Mouse (Mus musculus) forebrain, embryonic 13.5 days (tissue): ENCODE data around the gene Icos. TPM values are rescaled to one million over a fixed set of nuclear protein-coding genes. Genes with fewer than 3 reads are reported as not detected.

Experiments used
- ATAC-seq: fragments of 200-750 bp; cut with Nextera tagmentation; 2 replicates; pipeline ENCODE4 v1.8.0; 2017
- H3K27ac ChIP-seq: fragments of 300-500 bp; sonication (generic); 2 replicates; pipeline ENCODE4 v1.5.1; 2015; ENCODE audit warnings: inconsistent platforms, mild to moderate bottlenecking, moderate library complexity
- H3K27me3 ChIP-seq: fragments of 300-500 bp; sonication (generic); 2 replicates; pipeline ENCODE4 v1.6.1; 2015; ENCODE audit warnings: mild to moderate bottlenecking, inconsistent platforms
- H3K36me3 ChIP-seq: fragments of 300-500 bp; sonication (generic); 2 replicates; pipeline ENCODE4 v1.6.1; 2015; ENCODE audit warnings: mild to moderate bottlenecking, inconsistent platforms; ENCODE audit not compliant: poor library complexity, severe bottlenecking
- H3K4me1 ChIP-seq: fragments of 300-500 bp; sonication (generic); 2 replicates; pipeline ENCODE4 v1.6.1; 2015; ENCODE audit warnings: inconsistent platforms
- H3K4me2 ChIP-seq: fragments of 300-500 bp; sonication (generic); 2 replicates; pipeline ENCODE4 v1.6.1; 2015; ENCODE audit warnings: inconsistent platforms, mild to moderate bottlenecking, moderate library complexity
- H3K4me3 ChIP-seq: fragments of 300-500 bp; sonication (generic); 2 replicates; pipeline ENCODE4 v1.5.1; 2015; ENCODE audit warnings: mild to moderate bottlenecking, inconsistent platforms
- H3K9ac ChIP-seq: fragments of 300-500 bp; sonication (generic); 2 replicates; pipeline ENCODE4 v1.6.1; 2015; ENCODE audit warnings: mild to moderate bottlenecking, inconsistent platforms
- H3K9me3 ChIP-seq: fragments of 300-500 bp; sonication (generic); replicated peaks from 2 replicates; pipeline ENCODE4 v1.6.1; 2016; ENCODE audit warnings: inconsistent platforms
- WGBS: fragments of 180-500 bp; shearing (Covaris S2); methylation state at CpG from one replicate; pipeline ENCODE4 v1.1.7; 2015; 5-methylcytosine and 5-hydroxymethylcytosine counted together
- polyA plus RNA-seq: library from polyadenylated mRNA; unstranded; fragments of >200 nt; fragmentation: Nextera tagmentation; extraction: Ambion mirVana; gene quantifications from 2 replicates; pipeline ENCODE4 v1.2.1, GENCODE M21; 2015

The Icos gene
- polyA plus RNA-seq, 1 experiment from 2014 or later = 0.06 TPM

DNA sequence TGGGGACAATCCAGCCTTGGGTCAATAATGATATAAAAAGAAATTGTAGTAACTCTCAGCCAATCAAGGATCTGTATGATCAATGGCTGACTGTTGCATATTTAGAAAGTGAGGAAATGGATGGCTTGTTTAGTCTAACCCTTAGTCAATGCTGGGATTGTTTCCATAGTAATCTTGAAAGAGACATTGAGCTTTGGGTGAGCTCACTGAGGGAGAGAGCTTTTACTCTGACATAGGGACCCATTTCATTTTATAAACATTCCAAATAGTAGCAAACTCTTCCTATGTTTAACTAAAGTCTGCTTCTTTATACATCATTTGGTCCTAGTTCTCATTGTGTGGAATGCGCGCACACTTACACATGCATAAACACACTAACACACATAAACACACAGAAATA is 28.5 kb downstream of the Icos start:
- Histone ChIP-seq H3K27me3 (no peaks in the 10 kb centered on the region), H3K4me3 (no peak overlapping the region), H3K27ac (no peak overlapping the region), H3K4me1 (no peaks in the 10 kb centered on the region), H3K9me3 (no peaks in the 10 kb centered on the region), H3K9ac (no peak overlapping the region), H3K4me2 (no peak overlapping the region), H3K36me3 (no peaks in the 10 kb centered on the region)
- WGBS = 96% methylated on average over 2 of the region's 2 CpGs
- no peak for ATAC-seq

DNA sequence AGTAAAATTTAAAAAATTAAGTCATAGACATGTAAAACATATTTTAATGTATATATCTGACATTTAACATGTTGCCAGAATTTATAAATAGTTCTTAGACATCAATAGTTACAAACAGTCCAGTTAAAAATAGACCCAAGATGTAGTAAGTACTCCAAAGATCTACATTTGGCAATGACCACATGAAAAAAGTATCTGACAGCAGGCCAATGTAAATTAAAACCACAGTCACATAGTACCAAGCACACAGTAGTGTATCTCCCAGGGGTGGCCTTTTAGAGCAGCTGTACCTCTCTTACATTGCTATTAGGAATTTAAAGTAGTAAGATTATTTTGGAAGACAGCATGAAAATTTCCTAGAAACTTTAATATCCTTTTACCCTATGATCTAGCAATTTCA is 29.8 kb downstream of the Icos start:
- Histone ChIP-seq H3K4me3 (no peak overlapping the region), H3K4me2 (no peak overlapping the region), H3K4me1 (no peaks in the 10 kb centered on the region), H3K9ac (no peak overlapping the region), H3K36me3 (no peaks in the 10 kb centered on the region), H3K9me3 (no peaks in the 10 kb centered on the region), H3K27me3 (no peaks in the 10 kb centered on the region), H3K27ac (no peak overlapping the region)
- ATAC-seq = no peak

DNA sequence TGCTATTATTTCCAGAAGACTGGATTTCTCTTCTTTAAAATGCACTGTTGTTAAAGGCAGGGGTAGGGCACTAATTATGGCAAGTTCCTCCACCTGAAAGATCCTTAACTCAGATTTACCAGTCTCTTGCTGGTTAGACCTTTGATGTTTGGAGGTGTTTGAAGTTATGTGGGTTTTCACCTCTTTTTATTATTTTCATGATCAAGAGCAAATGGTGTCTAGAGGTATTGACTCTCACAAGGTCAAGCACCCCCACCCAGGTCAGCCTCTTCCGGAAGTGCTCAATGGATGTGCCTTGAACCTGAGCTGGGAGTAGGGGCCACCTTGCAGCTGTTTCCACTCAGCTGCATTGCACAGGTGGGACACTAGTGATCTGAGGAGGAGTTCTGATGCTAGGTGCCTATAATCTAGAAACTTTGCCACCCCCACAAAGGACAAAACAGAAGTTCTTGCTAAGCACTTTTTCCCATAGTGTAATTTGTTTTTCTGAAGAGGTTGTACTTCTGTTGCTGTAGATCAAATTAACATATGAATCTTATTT is 38.9 kb downstream of the Icos start:
- Histone ChIP-seq H3K36me3 (no peaks in the 10 kb centered on the region), H3K4me3 (no peak overlapping the region), H3K4me2 (no peak overlapping the region), H3K4me1 (no peaks in the 10 kb centered on the region), H3K27me3 (no peaks in the 10 kb centered on the region), H3K9me3 (no peaks in the 10 kb centered on the region), H3K9ac (no peak overlapping the region), H3K27ac (no peak overlapping the region)
- ATAC-seq = no peak
- WGBS = 91% methylated on average over 1 of the region's 1 CpGs

DNA sequence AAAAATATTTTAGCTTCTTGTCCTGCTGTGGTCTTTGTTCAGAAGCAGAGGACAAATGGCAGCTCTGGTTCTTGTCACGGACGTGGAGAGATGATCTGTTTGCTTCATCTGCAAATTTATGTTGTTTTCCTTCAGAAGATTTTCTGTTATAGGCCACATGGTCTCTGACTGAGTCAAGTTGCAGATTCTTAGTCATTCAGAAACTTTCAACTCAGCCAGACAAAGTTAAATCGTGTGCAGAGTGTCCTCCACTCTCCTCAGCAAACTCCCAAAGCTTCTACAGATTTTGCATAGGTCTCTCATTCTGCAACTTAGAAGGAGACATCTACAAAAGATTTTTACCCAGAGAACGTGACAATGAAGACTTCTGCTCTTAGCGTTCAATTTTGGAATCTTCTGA is 49.0 kb downstream of the Icos start:
- Histone ChIP-seq H3K4me1 (no peaks in the 10 kb centered on the region), H3K4me2 (no peak overlapping the region), H3K27ac (no peak overlapping the region), H3K9me3 (no peaks in the 10 kb centered on the region), H3K4me3 (no peak overlapping the region), H3K9ac (no peak overlapping the region), H3K36me3 (no peaks in the 10 kb centered on the region), H3K27me3 (no peaks in the 10 kb centered on the region)
- WGBS = 83% methylated on average over 5 of the region's 5 CpGs
- ATAC-seq = no peak

DNA sequence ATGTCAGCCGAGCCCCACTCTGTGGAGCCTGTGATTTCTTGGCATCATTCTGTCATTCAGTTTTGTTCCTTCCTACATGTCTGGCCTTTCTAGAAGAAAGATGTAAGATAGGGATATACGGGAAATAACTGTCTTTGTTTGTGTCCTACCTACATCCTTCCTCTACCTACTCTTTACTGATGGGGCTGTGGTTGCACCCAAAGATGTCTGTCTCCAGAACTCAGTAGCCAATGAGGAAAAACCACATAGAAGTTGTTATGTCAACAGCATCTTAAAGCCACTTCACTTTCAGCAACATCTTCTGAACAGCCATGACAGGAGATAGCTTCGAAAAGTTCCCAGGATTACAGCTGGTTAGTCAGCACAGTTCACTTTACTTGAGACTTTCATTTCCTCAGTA is 49.8 kb downstream of the Icos start:
- H3K4me3 ChIP-seq = no peak overlapping the region
- no peaks in the 10 kb centered on the region for H3K9me3 ChIP-seq
- H3K36me3 ChIP-seq = no peaks in the 10 kb centered on the region
- H3K27ac ChIP-seq = no peak overlapping the region
- no peaks in the 10 kb centered on the region for H3K27me3 ChIP-seq
- H3K4me1 ChIP-seq = no peaks in the 10 kb centered on the region
- 91% methylated on average over 3 of the region's 3 CpGs for WGBS
- H3K9ac ChIP-seq = no peak overlapping the region
- H3K4me2 ChIP-seq = no peak overlapping the region
- no peak for ATAC-seq

DNA sequence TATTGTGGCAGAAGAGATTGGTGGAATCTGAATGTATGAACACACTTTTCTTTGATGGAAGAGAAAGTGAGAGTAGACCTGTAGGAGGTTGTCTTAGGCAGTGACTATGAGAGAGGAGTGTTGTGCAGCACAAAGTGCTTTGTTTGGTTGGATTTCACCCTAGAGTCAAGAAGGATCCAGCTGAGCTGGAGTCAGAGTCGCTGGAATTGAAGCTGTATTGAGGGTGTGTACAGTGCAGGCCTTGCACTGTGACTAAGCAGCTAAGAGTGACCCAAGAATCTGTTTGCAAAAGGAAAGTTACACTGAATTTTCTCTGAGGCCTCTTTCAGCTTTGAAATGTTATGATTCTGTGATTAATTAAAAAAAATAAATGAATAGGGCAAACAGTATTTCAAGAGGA is 52.2 kb downstream of the Icos start:
- 46% methylated on average over 1 of the region's 1 CpGs for WGBS
- no peak overlapping the region for H3K4me2 ChIP-seq
- H3K27me3 ChIP-seq = no peaks in the 10 kb centered on the region
- no peak overlapping the region for H3K4me3 ChIP-seq
- ATAC-seq = no peak
- H3K27ac ChIP-seq = no peak overlapping the region
- H3K36me3 ChIP-seq = no peaks in the 10 kb centered on the region
- no peaks in the 10 kb centered on the region for H3K9me3 ChIP-seq
- H3K9ac ChIP-seq = no peak overlapping the region
- H3K4me1 ChIP-seq = no peaks in the 10 kb centered on the region

DNA sequence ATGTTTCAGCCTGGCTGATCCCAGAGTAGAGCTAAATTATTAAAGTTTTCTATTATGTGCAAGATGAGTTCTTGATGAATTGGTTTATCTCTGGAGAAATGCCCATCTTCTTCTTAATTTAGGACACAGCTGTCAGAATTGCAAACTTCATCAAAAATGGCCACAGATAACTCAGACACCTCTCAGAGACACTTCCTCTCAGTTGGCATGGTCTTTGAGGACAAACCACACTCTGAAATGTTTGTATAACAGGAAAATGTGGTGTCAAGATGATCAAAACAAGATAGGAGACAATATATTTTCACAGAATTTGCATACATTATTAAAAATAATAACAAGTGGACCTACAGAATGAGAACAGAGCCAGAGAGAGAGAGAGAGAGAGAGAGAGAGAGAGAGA is 52.8 kb downstream of the Icos start:
- H3K27ac ChIP-seq = no peak overlapping the region
- no peaks in the 10 kb centered on the region for H3K27me3 ChIP-seq
- no peak overlapping the region for H3K4me3 ChIP-seq

DNA sequence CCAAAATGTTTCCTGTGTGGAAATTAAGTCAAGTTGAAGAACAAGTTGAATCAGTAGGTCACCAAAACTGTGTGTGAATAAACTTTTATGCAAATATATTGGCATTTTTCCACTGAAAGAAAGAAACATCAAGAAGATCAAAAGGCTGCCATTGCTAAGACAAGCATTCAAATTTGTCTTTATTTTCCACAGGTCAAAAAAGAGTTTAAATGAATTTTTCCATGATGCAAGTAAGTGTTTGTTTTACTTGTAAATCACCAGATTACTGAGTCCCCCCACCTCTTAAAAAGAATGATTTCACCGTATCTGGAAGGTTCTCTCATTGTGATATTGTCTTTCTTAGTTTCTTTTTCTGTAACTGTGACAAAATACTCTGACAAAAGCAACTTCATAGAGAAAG is 57.5 kb downstream of the Icos start:
- Histone ChIP-seq H3K4me2 (no peak overlapping the region), H3K9me3 (no peaks in the 10 kb centered on the region), H3K27me3 (no peaks in the 10 kb centered on the region), H3K36me3 (no peaks in the 10 kb centered on the region), H3K27ac (no peak overlapping the region), H3K4me3 (no peak overlapping the region), H3K9ac (no peak overlapping the region), H3K4me1 (no peaks in the 10 kb centered on the region)
- no peak for ATAC-seq
- WGBS = 63% methylated on average over 1 of the region's 1 CpGs

More for the DNA sequence above, 52.8 kb downstream of the Icos start:
- no peak overlapping the region for H3K9ac ChIP-seq
- ATAC-seq = no peak
- no peaks in the 10 kb centered on the region for H3K9me3 ChIP-seq
- no peaks in the 10 kb centered on the region for H3K36me3 ChIP-seq
- H3K4me1 ChIP-seq = no peaks in the 10 kb centered on the region
- no peak overlapping the region for H3K4me2 ChIP-seq

DNA sequence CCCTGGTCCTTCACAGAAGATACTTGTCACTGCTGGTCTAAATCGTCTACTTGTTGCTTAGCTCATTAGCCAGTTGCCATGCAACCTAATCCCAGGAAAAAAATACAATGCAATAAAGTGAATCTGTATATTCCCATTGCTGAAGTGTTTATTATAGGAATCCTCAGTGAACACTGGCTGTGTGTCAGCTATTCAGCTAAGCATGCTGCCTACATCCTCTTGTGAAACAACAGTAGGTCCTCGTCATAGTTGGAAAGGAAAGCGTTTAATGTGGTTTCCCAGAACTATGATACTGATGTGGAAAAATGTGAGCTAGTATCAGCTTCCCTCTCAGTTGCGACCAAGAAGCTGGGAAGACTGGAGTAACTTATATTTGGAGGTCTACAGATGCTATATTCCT is 60.5 kb downstream of the Icos start:
- H3K4me2 ChIP-seq = no peak overlapping the region
- ATAC-seq = no peak
- no peak overlapping the region for H3K4me3 ChIP-seq
- 65% methylated on average over 4 of the region's 4 CpGs for WGBS
- no peak overlapping the region for H3K27ac ChIP-seq
- H3K9me3 ChIP-seq = no peaks in the 10 kb centered on the region
- no peaks in the 10 kb centered on the region for H3K27me3 ChIP-seq
- no peaks in the 10 kb centered on the region for H3K36me3 ChIP-seq
- no peak overlapping the region for H3K9ac ChIP-seq
- H3K4me1 ChIP-seq = no peaks in the 10 kb centered on the region

DNA sequence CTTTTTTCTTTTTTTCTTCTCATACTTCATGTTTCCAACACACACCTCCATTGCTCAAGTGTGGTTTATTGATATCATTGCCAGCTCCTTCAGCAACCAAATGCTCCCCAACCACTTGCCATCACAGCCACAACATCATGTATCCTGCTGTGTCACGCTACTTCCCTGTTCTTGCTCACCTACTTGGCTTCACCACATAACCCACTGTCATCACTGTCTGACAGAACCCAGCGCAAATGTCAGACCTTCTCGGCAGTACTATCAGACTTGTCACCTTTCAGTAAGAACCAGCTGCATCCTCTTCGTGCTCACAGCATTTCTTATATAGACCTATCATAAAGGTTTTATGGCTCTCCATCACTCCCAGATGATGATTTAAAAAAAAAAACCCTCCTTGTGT is 61.6 kb downstream of the Icos start:
- H3K27ac ChIP-seq = no peak overlapping the region
- no peak for ATAC-seq

DNA sequence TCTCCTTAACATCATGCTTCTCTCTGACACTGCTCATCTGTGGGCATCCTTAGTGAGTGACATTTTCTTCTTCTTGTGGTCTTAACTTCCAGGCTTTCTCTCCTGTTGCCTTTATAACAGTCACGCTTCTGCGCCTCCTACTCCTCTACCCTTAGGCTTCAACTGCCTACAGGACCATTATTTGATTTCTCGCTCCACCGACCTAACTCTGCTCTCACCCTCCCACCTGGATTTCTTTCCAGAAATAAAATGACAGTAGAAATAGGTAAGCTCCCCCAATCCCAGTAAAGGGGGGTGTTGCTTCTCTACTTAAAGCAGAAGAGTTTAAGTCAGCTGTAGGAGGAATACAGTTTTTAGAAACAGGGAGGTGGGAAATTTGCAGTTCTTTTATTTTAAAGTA is 62.7 kb downstream of the Icos start:
- ATAC-seq = no peak
- H3K36me3 ChIP-seq = no peaks in the 10 kb centered on the region
- H3K27me3 ChIP-seq = no peaks in the 10 kb centered on the region
- H3K9ac ChIP-seq = no peak overlapping the region
- H3K4me3 ChIP-seq = no peak overlapping the region
- H3K4me1 ChIP-seq = no peaks in the 10 kb centered on the region
- H3K4me2 ChIP-seq = no peak overlapping the region
- H3K27ac ChIP-seq = no peak overlapping the region
- no peaks in the 10 kb centered on the region for H3K9me3 ChIP-seq
- whole genome bisulfite sequencing = 82% methylated on average over 4 of the region's 4 CpGs

More for the DNA sequence above, 61.6 kb downstream of the Icos start:
- no peaks in the 10 kb centered on the region for H3K9me3 ChIP-seq
- H3K36me3 ChIP-seq = no peaks in the 10 kb centered on the region
- H3K4me2 ChIP-seq = no peak overlapping the region
- 92% methylated on average over 4 of the region's 4 CpGs for WGBS
- no peak overlapping the region for H3K4me3 ChIP-seq
- H3K4me1 ChIP-seq = no peaks in the 10 kb centered on the region
- H3K27me3 ChIP-seq = no peaks in the 10 kb centered on the region
- H3K9ac ChIP-seq = no peak overlapping the region

DNA sequence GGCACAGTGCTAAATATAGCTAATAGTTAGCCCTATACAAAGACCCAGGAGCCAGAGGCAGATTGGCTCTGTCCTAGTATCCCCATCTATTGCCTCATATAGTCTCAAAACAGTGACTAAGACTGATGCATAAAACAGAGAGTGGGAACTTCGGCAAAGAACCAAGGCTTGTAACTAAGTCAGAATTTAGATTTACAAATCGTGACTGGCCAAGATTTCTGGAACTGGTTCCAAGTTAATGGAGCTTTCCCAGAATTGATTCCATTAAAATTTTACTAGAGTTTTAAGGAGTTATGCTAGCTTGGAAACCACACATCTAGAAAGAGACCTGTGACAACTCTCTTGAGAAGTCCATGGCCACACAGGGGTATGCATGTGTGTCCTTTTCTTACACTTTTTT is 65.1 kb downstream of the Icos start:
- Histone ChIP-seq H3K9ac (no peak overlapping the region), H3K4me1 (no peaks in the 10 kb centered on the region), H3K4me3 (no peak overlapping the region), H3K9me3 (no peaks in the 10 kb centered on the region), H3K4me2 (no peak overlapping the region), H3K27me3 (no peaks in the 10 kb centered on the region), H3K27ac (no peak overlapping the region), H3K36me3 (no peaks in the 10 kb centered on the region)
- ATAC-seq = no peak
- WGBS = 95% methylated on average over 2 of the region's 2 CpGs

DNA sequence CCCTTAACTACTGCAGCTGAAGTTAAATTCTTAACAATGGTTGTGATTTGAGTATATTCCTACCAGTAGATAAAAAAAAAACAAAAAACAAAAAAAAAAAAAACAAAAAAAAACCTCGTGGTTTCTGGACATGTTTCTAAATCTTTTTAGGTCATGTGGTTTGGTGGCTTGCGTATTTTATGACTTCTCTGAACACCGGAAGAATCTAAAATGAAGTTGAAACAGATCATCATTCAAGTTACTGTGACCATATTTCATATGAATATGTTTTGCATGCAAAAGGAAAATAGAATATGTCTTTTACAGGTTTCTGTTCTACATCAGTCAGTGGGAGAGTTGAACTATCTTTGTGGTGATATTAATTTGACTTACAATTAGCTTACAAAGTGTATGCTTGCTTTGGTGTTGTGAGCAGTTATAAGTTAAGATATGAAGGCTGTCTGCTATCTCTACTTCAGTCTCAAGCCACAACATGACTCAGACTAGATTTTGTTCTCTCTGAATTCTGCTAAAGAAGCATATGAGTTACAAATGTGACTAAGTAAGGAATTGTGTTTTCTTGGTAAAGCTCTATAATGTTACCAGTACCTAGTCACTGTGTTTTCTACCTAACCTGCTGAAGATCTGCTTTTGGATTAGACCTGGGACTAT is 68.5 kb downstream of the Icos start:
- Histone ChIP-seq H3K4me2 (no peak overlapping the region), H3K36me3 (no peaks in the 10 kb centered on the region), H3K9me3 (no peaks in the 10 kb centered on the region), H3K27me3 (no peaks in the 10 kb centered on the region), H3K4me3 (no peak overlapping the region), H3K4me1 (no peaks in the 10 kb centered on the region), H3K9ac (no peak overlapping the region), H3K27ac (no peak overlapping the region)
- no peak for ATAC-seq
- WGBS = 85% methylated on average over 3 of the region's 3 CpGs
